Mouse (Mus musculus) layer of hippocampus, postnatal 36 days (tissue): ENCODE measurements around the gene Senp7. TPM values are rescaled to one million over a fixed set of nuclear protein-coding genes. Genes with fewer than 3 reads are reported as not detected.
"Not testable (repeated sequence)": the region's sequence is repeated elsewhere in the genome, so short reads cannot be mapped to it uniquely, and the experiment has no call there.

Experiments
- DNase-seq, 2 experiments: peaks; one replicate each; pipeline ENCODE4 v3.0.0; 2022
- total RNA-seq, 2 experiments: library from RNA; stranded (reverse); gene quantifications; 2 replicates each; pipeline ENCODE4 v1.2.3; 2021

Senp7 gene
- total RNA-seq: 10 to 100 TPM; 50.3 to 51.2 TPM

DNA sequence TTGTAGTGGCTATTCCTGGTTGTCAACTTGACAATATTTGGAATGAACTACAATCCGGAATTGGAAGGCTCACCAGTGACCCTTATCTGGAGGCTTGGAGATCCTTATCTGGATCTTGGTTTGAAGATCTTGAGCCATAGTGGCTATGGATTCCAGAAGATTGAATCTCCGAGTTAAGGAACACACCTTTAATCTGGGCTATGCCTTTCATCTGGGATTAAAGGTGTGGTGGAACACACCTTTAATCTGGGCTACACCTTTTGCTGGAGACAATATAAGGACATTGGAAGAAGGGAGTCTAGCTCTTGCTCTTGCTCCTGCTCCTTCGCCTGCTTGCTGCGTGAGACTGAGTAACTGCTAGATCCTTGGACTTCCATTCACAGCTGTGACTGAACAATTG lies at the start of gene Senp7:
Senp7 (plus strand) TSS at position 301 of the 400 bp plus-strand sequence.
- DNase-seq: not testable (repeated sequence)

DNA sequence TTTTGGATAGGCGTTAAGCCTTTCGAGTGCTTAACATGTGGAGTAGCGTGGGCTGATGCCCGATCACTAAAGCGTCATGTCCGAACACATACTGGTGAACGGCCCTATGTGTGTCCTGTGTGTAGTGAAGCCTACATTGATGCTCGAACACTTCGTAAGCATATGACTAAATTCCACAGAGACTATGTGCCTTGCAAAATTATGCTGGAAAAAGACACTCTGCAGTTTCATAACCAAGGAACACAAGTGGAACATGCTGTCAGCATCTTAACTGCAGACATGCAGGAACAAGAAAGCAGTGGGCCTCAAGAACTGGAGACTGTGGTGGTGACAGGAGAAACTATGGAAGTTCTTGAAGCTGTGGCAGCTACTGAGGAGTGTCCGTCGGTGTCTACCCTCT lies 41.3 kb upstream of the Senp7 start:
- no peak for DNase-seq

DNA sequence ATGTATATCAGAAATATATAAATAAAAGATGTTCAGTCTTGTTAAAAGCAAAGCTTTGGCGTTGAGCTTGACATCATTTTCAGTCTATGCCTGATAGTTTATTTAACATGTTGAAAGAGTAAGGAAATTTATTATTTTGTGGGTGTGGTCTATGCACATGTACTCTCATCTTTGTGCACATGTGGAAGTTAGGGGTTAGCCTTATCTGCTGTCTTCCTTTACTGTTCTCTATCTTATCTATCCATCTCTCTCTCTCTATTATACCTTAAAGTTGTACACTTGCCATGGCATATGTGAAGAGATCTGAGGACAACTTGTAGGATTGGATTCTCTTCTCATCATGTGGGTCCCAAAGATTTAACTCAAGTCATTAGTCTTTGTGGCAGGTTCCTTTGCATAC lies 39.3 kb upstream of the Senp7 start:
- no peak for DNase-seq

DNA sequence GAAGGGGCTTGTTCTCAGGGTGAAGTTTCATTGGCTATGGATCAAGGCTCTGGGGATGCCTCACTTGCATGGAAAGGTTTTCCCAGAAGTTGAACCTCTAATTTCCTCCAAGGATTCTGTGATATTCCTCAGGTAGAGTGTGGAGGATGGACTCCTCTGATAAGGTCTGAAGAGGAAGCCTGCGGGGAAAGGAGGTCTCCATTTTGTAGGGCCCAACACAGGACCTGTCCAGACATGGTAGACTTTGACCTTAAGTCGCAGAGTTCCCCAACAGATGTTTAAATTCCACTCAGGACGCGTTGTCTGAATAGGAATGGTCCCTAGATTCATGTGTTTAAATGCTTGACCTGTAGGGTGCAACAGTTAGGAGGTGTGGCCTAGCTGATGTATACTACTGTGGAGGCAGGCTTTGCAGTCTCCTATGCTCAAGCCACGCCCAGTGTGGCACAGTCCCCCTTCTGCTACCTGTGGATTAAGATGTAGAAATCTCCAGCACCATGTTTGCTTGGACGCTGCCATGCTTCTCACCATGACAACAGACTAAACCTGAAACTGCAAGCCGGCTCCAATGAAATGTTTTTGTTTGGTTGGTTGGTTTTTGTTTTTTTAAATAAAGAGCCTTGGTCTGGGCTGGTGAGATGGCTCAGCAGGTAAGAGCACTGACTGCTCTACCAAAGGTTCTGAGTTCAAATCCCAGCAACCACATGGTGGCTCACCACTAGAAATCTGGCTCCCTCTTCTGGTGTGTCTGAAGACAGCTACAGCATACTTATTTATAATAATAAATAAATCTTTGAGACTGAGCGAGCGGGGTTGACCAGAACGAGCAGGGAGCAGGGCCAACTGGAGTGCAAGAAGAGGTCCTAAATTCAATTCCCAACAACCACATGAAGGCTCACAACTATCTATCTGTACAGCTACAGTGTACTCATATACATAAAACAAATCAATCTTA lies 35.1 kb upstream of the Senp7 start:
- DNase-seq: no peak

DNA sequence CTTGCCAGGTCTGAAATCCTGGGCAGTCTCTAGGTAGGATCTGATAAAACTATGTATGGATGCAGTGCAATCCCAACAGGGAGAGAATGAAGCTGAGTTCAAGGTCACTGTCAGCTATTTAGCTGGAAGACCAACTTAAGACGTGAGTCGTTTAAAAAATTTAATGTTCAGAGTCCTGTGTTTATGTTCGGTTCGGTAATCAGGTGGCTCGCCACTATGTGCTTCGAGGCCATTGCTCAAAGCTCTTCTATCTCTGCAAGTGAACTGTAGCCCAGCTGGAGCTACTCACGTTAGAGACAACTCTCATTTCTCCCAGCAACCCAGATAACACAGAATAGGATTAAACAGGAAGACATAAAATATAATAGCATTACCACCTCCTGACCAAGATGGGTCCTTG lies 34.1 kb upstream of the Senp7 start:
- no peak for DNase-seq

DNA sequence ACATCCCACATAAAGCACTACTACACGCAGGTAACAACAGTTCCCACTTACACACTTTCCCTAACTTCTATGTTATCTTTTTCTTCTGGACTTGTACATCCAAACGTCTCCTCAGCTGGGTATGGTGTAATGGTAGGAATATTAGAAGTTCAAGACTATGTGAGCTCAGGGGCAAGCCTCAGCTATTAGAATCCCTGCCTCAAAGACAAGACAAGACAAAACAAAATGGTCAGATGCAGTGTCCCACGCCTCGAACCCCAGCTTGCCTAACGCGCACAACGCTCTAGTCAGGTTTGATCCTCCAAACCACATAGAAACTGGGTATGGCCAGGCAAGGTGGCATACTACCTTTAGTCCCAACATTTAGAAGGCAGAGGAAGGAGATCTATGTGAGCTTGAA lies 28.5 kb upstream of the Senp7 start:
- no peak for DNase-seq

DNA sequence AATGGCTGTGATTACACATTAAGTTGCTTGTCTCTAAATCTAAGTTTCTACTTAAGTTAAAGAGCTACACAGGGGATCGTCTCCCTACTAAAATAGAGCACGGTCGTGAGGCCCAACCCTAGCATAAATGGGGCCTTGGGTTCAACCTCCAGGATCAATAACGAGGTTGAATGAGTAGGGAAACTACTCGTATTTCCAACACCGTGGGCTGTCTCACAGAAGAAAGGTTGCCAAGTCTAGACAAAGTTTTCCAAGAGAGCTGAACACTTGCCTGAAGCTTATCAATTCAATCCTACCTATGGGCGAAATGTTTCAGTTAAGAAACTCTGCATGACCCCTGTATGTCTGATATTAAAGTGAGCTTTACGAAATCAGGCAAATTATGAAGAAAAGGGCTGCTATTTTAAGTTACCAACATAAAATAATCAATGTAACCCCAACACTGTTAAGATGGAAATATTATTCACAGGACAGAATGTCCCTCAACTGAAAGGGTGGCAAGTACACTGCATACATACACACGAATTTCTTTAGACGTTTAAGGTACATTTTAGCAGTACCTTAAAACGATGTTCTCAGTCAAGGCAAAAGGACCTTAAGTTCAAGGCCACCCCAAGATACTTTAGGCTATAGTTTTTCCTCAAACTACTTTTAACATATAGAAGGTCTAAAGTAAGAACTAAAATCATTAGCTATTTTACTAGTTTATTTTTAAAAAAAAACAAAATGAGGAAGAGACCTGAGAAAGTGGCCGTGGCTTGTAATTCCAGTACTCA lies 20.1 kb upstream of the Senp7 start:
- no peak for DNase-seq

DNA sequence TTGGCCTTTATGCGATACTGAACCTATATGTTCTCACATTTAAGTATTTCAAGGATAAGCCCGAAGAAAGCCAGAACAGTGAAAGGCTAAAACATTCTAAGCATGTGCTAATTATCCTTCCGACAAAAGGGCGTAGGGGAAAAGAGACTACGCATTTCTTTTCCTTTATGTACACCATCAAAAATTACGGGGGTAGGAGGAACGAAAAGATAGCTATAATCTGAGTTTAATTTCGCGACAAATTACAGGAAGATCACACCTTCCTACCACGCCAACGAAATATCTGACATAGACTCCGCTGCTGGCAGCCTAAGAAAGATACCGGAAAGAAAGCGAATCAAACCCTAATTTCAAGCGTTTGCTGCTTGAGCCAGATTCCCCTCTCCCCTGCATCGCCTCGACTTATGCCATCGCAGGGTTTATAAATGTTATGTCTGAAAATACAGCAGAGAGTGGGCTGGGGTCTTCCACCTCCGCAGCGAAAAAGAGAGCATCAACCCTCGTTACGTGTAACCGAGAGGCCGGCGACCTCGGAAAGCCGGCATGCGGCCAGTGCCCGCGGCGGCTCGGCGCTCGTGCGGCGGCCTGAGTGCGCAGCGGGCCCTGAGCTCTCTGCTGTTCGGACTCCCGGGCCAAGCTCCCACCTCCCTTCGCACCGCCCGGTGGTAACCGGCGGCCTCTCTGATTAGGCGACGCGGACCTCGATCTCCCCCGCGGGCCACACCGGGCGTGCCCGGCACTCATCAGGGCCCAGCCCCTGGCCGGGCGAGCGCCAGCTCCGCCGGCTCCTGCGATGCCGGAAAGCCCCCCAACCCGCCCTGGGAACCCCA lies 19.2 kb upstream of the Senp7 start:
- DNase-seq: no peak

DNA sequence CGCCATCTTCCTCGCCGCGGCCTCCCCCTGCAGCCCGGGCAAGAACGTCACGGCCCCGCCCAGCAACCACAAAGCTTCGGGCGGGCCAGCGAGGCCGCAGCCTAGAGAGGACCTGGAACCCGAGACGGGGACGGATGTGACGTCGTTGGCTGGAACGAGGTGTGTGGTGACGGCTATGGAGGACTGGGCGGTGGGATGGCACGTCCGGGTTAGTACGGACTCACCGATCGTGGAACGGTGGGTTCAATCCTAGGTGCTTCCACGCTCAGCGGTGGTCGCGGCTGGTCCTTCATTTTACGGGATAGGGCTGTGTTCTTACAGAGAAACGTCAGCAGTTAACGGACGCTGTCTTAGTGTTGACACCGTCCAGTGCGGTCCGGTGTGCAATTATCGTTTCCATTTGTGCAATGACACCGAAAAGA lies 18.5 kb upstream of the Senp7 start, which contains the start of gene Pcnp:
Pcnp (minus strand) TSS at position 79 of the 422 bp plus-strand sequence.
- DNase-seq: peak; percentile 98 to 99

DNA sequence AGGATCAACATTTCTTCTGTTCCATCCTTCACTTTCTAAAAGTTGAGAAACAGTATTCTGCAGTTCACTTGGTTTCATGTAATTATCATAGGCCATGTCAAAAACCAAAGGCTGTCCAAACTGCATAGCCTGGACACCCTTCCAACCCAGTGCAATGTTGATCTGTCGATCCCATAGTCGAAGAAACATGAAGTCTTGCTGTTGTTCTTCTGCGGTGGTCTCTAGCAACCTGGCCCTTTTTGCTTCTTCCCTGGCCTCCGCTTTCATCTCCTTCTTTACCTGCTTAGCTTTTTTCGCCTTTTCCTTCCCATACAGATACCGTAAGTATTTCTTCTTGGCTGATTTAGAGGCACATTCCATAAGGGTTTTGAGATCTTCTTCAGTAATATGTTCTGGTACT lies 13.6 kb upstream of the Senp7 start:
- DNase-seq: no peak

DNA sequence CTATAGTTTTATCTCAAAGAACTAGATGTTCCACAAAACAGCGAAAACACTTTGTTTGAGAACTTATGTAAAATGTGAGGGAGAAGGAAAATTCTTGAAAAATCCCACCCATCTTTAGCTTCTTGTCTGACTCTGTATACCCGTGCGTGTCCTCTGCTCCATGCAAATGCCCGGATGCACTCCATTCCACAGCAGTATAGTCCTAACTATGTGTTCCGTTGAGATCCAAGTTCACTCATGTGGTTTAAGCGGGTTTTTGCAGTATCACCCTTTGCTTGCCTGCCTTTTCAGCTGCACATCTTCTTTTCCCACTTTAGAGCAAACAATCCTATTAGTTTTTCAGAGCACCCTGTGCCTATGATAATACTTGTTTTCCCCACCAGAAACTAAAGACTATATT lies 11.6 kb upstream of the Senp7 start:
- no peak for DNase-seq

DNA sequence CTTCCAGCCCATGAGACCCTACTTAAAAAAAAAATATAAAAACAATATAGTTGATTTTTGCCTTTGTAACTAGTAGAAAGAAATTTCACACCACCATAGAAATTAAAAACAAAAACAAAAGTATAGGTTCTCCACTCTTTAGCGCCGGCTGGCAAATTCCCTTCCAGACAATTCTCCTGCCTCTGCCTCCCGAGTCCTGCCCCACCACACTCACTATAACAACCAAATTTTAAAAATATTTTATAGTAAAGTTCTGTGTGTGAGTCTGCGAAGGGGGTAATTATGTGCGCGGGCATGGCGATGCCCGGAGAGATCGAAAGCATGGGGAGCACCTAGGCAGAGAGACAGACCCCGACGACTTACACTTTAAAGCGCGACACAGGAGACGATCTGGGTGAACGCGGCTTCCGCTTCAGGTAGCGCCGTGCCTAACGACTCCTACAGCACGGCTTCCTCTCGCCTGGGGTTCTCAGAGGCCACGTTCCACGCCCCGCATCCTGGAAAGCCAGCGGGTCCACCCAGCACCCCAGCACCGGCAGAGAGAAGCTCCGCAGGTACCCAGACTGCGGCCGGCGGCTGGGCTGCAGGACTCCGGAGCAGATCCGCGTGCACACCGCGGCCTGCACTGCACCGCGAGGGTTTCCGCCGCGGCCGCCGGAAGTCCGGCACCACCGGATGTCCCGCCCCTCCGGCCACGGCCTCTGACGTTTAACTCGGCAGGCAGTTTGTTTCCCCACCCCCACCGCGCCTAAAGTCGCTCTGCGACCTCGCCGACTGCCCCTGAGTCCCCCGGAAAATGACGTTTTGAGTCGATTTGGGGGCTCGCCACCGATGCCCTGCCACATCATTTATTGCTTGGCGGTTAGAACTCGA lies 10.8 kb upstream of the Senp7 start, which contains the start of gene Trmt10c:
Trmt10c (minus strand) TSS at position 682 of the 873 bp plus-strand sequence.
- DNase-seq: peak; percentile 90 to 92

DNA sequence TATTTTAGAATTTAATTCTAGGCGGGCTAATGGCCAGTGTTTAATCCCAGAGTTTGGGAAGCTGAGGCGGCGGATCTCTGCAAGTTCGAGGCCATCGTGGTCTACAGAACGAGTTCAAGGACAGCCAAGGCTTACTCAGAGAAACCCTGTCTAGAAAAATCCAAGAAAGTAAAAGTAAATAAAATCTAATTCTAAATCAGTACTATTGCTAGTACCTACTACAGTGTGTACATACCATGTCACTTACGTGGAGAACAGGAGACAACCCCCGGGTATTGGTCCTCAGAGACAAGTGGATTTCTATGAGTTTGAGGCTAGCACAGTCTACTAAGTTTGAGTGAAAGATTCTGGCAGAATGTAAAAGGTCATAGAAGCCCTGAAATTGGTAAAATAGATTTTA lies 10.0 kb upstream of the Senp7 start:
- no peak for DNase-seq

DNA sequence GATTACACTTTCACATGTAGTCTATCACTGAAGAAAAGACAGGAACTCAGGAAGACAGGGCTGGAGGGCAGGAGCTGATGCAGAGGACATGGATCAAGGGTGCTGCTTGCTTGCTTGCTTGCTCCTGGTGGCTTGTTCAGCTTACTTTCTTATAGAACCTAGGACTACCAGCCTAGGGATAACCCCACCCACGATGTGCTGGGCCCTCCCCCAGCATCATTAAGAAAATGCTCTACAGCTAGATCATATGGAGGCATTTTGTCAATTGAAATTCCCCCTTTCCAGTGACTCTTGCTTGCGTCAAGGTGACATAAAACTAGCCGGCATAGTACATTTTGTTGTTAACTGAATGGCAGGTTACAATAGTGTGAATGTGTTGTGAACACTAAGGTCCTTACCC lies 7.8 kb downstream of the Senp7 start:
- no peak for DNase-seq

DNA sequence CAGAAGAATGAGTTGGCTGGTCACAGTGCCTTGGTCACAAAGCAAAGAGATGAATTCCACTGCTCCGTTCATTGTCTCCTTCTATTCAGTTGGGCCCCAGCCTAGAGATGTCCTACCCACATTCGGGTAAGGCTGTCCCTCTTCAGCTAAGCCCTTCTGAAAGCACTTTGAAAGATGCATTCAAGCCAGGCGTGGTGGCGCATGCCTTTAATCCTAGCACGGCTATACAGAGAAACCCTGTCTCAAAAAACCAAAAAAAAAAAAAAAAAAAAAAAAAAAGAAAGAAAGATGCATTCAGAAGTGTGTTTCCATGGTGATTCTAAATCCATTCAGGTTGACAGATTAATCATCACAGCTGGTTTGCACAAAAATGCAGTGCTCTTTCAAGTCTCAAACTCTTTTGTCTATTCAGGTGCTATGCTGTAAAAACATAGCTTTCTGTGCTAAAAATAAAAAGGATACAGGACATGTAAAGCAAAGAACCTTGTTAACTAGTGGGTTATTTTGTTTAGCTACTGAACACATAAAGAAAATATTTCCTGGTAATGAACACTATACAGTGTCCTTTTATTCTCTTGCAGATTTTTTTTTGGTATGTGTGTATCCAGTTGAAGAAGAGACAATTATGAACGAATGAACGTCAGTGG lies 8.9 kb downstream of the Senp7 start:
- DNase-seq: no peak

DNA sequence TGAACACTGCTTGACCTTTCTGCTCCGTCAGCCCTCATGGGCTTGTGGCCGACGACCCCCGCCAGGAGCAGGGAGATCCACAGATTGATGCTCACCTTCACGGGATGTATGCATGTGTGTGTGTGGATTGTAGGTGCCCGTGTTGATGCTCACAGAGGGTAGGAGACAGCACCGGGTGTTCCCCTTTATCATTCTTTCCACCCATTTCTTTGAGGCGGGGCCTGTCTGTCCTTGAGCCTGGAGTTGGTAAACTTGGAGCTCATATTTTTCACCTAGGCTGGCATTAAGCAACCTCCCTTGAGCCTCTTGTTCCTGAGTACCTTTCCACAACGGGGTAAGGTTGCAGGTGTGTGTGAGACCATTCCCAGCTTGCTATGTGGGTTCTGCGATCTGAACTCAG lies 10.0 kb downstream of the Senp7 start:
- DNase-seq: no peak

DNA sequence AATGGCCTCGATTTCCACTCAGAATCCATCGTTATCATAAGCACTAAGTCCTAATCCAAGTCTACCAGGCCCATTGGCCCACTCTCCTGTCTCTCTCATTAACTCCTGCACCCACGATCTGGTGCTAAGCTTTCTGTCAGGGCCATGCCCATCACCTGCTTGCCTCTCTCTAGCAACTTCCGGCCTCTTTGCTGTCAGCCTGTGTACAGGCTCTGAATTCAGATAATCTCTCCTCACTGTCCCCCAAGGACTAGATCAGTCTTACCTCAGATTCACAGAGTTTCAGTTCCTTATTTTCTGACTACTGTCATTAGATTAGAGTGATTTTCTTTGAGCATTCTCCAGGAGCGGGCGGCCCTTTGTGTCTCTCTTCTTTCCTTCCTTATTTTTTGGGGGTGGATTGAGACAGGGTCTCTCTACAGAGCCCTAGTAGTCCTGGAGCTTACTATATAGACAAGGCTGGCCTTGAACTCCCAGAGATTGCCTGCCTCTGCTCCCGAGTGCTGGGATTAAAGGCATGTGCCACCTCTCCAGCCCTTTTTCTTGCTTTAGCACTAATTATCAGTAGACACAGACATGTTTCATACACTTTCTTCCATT lies 14.0 kb downstream of the Senp7 start:
- DNase-seq: no peak

DNA sequence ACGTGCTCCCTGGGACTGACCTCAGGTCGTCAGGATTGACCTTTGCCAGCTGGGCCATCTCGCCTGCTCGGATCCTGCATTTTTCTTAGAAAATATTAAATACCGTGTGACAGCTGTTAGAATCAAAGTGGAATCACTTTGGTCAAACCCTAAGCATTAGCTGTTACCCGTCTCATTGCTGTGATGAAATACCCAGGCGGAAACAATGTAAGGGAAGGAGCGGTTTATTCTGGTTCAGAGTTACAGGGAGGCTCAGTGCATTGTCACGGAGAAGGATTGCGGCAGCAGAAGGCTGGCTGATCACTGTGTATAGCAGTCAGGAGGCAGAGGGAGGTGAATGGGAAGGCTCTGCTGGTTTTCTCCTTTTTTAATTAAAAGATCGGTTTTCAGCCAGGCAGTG lies 14.8 kb downstream of the Senp7 start:
- no peak for DNase-seq

DNA sequence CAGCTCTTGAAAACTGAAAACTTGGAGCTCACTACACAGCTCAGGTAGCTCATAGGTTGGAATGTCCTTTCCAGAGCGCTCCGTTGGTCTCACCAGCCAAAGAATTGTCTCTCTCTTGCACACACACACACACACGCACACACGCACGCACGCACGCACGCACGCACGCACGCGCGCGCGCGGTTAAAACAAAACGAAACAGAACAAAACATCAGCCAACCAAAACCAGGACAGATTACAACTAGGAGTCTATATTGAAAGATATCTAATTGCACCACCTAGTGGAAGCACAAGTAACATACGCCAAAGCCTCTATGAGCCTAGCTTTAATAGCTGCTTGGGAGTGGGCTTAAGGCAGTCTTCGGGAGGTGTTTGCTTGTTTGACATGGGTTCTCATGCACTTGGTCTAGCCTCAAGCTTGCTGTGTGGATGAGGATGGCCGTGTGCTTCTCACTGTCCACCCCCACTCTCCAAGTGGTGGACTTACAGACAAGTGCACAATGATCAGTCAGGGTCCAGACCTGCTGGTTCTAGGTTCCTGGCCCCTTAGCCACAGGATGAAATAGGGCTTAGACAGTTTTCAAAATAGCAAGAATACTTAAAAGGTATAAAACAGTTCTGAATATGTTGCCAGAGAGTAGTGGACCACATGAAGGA lies 16.3 kb downstream of the Senp7 start:
- peak; percentile 41 to 52 for DNase-seq

DNA sequence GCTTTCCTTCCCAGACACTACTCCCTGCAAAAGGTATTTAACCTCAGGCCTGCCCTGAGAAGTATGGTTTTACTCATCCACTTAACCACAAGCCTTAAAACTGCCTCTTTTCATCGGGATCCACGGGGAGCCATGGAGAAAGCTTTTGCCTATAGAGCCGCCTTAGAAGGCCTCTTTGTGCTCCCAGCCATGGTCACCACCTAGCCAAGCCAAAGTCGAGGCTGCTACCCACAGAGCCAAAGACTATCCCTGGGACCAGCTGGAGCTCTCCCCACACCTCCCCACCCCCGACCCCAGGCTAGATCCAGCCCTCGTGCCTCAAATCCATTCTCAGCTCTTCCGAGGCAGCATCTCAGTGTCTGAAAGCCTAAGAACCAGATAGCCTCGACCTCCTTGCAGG lies 18.0 kb downstream of the Senp7 start:
- DNase-seq: no peak
